Mouse (Mus musculus) cerebellum, adult 9-11 months (tissue): Measurements from ENCODE around the gene Srxn1.
A peak's percentile ranks its signal among the peaks of the same experiment; 100 is the strongest.

Source experiments
- DNase-seq: peaks from one replicate; pipeline ENCODE4 v3.0.0; 2022

Srxn1 gene

DNA sequence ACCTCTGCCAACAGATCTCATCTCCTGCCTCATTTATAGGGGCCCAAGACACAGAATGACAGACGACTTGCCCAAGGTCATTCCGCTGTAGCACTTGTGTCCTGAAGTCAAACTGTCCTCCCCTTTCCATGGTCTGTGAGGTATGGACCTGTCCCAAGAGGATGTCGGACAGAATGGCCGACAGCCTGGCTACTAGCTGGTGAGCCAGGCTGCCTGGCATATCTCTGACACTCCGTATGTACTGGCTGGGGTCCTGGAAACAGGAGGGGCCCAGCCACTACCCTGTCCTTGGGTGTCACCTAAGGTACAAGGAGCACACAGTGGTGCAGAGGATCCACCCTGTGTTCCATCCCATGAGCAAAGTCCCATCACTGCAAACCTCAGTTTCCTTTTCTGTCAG lies 14.8 kb upstream of the Srxn1 start:
- no peak for DNase-seq

DNA sequence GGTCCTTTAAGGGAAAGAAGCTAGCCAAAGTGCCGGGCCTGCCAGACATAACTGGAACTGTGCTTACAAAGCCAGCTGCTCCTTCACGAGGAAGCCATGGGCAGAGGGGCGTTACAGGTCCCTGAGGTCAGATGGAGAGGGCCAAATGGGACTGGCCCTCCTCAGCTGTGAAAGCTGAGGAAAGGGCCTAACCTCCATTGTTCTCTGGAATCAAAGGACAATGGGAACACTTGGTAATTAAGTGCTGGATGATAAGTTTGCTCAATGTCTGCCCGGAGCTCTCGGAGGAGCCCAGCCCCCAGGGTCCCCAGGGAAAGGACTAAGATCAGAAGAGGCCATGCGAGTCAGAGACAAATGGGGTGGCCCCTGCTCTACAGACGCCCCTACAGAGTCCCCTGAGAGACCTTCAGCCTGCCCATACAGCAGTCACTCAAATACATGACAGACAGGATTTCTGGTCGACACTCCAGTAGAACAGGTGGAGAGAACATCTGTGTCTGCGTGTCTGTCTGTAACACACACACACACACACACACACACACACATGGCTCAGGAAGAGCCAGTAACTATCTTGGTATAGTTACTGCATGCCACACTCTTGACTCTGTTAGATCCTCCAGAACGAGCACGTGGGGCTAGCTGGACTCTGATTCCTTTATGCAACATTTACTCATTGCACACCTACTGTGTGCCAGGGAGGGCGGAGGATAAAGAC lies 13.8 kb upstream of the Srxn1 start:
- no peak for DNase-seq

DNA sequence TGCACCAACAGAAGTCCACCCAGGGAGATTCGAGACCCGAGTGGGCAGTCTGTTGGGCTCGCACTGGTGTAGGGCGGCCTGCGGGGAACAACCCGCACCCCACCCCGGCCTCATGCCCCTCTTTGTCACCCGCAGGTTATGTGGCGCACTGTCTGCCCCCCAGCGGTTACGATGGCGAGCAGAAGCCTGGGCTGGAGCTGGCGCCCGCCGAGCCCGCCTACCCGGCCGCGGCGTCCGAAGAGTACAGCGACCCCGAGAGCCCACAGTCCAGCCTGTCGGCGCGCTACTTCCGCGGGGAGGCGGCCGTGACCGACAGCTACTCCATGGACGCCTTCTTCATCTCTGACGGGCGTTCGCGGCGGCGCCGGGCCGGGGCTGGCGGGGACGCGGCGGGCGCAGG lies 12.4 kb upstream of the Srxn1 start:
- no peak for DNase-seq

DNA sequence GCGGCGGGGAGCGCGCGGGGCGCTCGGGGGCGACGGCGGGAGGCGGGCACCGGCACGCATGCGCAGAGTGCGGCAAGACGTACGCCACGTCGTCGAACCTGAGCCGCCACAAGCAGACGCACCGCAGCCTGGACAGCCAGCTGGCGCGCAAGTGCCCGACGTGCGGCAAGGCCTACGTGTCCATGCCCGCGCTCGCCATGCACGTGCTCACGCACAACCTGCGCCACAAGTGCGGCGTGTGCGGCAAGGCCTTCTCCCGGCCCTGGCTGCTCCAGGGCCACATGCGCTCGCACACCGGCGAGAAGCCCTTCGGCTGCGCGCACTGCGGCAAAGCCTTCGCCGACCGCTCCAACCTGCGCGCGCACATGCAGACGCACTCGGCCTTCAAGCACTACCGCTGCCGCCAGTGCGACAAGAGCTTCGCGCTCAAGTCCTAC lies 11.9 kb upstream of the Srxn1 start:
- DNase-seq = no peak

DNA sequence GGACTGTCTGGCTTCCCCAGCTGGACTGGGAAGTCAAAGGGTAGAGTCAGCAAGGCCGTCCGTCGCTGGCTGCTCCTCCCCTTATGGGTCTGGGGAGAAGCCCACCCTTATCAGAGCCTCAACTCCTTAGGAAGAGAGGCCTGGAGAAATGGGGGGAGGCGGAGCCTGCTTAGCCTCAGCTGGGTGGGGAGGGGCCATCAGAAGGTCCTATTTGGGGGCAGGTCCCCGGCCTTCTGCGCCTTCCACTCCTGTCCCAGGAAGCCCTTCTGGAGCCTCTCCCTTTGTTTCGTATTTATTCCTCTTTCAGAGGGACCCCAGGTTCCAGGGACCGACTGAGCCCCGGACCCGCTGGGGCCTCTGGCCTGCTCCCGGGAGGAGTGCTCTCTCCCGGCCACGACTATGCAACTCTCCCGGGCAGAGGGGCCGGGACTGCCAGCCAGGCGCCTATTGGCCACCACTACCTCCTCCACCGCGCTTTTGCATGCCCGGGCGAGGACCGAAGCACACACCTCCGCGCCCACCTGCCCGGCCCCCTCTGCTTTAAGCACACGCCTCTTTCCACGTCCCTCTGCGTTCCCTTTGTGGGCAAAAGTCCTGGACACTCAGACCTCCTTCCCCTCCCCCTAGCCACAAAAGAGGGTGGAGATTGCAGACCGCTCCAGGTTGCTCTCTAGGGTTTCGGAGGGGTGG lies 10.3 kb upstream of the Srxn1 start:
- no peak for DNase-seq

DNA sequence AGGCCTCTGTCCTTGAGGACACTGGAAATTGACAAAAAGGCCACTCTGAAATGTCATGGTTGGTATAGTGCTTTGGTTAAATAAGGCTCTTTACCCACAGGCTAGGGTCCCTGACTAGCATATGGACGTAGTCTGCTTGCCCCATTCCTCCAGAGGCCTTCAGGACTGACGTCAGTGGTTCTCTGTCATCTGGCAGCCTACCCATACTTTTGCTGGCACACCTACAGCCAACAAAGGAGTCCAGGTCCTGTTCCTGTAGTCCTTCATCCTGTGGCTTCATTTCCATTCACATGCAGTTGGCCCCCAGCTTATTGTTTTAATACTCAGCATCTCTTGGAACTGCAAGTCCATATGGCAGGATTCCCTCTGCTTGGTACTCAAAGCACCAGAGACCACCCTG lies 8.4 kb upstream of the Srxn1 start:
- no peak for DNase-seq

GRCm38 (mm10) chr2:152097916-152098315 lies 7.4 kb upstream of the Srxn1 start:
- DNase-seq = no peak

- no peak for DNase-seq
These were observed 5.8 kb upstream of the Srxn1 start for GRCm38 (mm10) chr2:152099538-152099937.

- DNase-seq = no peak
These were observed 3.6 kb upstream of the Srxn1 start for GRCm38 (mm10) chr2:152101761-152102160.

GRCm38 (mm10) chr2:152102369-152102768 lies 2.9 kb upstream of the Srxn1 start:
- DNase-seq = peak; percentile 32

DNA sequence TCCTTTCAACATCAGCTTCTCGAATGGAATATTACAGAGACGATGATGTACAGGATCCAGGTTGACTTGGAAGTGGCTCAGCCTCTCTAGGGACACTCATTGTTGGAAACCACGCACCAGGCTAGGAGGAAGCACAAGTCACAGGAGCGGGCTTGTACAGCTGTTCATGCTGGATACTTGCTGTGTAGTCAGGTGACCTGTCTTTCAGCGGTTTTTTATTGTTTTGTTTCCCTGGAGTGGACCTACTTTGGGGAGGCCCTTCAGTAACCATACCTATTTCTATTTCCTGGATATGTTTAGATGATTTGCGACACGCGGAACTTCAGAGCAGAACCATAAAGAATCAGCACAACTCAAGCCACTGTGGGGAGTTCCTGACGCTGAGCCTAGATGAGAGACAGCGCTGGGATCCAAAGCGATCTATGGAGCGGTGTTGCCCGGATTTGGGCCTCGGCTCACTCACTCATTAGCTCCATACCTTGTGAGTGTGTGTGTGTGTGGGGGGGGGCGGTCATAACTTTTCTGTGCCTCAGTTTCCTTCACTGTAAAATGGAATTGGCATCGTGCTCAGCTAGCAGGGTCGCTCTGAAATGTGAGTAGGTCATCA lies 502 bp upstream of the Srxn1 start:
- peak; percentile 48 for DNase-seq

DNA sequence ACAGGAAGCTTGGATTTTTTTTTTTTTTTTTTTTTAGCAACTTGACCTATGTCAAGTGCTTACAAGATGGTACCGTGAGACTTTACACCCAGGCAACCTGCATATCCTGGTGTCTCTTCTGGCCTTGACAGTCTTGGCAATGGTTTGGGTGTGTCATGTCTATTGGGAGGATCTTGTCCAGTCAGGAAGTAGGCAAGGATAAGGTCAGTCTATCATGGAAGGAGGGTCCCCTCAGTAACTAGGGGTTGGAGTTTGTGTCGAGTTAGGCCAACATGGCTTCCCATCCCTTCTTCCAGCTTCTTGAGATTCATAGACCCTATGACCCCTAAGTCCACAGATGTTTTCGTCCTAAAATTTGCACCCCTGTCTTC lies 894 bp downstream of the Srxn1 start:
- no peak for DNase-seq

- peak; percentile 46 for DNase-seq
These were observed 1.3 kb downstream of the Srxn1 start for GRCm38 (mm10) chr2:152106597-152106996.

GRCm38 (mm10) chr2:152108702-152109101 lies 3.4 kb downstream of the Srxn1 start:
- peak; percentile 41 for DNase-seq

DNA sequence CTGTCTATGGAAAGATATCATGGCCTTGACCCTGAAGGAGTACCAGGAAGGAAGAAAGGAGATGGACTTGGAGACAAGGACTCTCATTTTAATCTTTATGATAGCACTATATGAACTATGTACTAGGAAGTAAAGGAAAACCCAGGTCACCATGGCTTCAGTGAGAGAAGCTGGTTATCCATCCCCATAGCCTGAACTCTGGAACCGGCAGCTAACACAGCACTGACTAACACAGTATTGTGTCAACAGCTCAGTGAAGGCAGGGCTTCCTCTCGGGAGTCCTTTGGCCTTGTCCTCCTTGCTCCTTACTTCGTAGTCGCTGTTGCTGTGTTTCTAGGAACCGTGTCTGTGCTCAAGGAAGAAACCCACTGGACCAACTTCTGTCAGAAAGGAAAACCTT lies 4.1 kb downstream of the Srxn1 start:
- DNase-seq = no peak

- DNase-seq = peak; percentile 12
These were observed 6.0 kb downstream of the Srxn1 start for GRCm38 (mm10) chr2:152111311-152111710.

GRCm38 (mm10) chr2:152111920-152112319 lies 6.6 kb downstream of the Srxn1 start:
- DNase-seq = peak; percentile 86

DNA sequence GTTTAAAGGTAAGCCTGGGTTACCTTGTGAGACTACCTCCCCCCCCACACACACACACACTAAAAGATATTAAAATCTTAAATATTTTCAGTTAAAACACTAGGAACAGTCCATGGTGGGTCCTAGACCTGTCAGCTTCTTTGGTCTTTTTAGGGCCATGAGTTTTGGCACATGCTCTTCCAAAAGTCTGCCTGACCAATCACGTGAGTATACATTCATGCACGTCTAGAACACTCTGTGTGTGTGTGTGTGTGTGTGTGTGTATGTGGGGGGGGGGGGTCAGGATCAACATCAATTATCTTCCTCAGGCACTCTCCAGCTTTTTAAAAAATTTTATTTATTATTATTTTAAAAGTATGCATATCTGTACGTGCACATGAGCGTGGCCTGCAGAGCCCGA lies 7.2 kb downstream of the Srxn1 start:
- DNase-seq = no peak

DNA sequence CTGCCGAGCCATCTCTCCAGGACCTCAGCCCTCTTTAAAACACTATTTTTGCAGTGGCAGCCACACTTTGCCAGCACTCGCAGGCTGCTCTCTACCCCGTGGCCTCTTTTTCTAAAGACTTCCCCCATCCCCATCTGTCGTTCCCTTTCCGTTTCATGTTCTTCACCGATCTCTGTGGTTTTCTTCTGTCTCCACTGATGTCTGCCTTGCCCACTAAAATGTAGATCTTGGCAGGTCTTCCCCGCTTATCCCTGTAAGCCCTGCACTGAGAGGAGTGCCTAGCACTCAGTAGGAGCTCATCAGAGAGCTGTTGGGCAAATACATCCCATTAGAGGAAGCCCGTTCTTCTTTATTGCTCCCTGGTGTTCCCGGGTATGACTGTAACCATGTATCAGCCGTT lies 7.7 kb downstream of the Srxn1 start:
- DNase-seq = peak; percentile 36

GRCm38 (mm10) chr2:152114057-152114975 lies 9.0 kb downstream of the Srxn1 start:
- DNase-seq = peak; percentile 22

- no peak for DNase-seq
These were observed 12.4 kb downstream of the Srxn1 start for GRCm38 (mm10) chr2:152117694-152118093.

DNA sequence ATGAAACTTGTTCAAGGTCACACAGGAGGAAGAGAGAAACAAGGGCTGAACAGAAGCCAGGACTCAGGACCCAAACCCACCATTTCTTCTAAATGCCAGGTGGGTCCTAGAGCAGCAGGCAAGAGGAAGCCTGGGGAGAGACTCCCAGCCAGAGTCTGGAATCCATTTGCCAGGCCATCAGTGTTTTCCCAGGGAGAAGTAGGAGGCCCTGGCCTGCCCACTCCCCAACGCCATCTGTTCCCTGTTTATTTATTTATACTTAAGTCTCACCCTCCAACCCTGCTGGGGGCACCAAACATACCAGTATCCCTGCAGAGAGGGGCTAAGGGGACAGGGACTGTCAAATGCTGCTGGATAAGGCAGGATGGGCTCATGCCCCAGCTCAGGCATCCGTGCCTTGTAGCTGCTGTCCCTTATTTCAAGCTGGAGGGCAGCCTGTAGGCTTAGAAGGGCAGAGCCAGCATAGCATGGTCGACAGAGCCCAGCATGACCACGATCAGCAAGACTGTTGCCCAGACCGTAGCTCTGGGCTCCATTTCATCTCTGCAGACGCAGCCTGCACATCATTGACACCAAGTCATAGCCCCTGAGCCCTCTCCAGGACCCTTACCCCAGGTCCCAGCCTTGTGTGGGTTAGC lies 14.0 kb downstream of the Srxn1 start:
- no peak for DNase-seq

DNA sequence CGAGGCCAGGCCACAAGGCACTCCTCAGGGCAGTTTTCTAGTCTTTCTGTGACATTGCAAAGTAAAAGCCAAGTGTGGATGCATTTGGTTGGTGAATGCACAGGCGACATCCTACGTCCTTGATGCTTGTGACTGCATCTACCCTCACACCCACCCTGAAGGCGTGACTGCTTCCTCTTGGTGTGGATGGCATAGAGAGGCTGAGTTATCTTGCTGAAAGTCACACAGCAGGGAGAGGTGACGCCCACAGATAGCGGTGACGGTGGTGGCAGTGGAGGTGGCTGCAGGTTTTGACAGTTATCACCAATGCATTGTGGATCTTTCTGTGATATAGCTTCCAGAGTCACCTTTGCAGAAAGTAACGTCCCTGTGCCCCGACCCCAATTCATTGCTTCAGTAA lies 17.6 kb downstream of the Srxn1 start:
- DNase-seq = no peak
